Comparison of ENCODE assay signal across 8 mouse cellular contexts in the genomic region with DNA sequence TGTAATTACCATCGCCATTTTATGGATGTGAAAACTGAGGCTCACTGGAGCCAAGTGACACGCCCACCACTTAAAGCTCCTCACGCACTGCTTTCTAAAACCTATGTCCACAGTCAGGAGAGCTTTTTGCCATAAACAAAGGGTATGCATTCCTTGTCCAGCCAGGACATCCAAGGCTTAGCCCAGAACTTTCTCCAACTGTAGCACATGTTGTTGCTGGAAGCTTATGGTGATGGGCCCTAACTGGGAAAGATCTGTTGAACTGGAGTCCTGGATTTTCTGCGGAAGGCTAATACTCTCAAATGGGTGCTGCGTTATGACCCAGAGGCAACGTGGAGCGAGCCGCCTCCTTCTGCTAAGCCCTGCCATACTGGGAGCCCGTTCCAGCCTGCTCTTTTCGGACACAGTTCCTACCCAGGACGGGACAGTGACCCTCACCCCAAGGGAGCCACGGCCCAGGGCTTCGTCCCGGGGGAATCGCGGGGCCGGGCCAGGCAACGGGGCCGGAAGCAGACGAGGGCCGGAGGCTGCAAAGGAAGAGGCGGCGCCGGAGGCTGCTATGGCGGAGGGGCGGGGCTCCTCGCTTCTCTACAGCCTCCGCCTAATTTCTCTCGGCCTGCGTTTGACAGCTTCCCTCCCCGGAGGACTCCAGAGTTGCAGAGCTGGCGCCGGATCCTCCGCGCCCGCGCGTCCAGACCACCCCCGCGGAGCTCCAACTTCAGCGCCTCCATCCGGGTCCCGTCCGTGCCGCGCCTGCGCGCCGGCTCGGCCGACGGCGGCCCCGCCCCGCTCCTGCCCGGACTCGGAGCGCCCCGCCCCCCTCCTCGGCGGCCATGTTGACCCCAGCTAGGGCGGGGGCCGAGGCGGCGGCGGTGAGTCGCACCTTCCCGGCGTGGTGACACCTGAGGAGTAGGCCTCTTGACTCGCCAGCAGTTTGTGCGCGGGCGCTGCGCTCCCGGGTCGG. TPM values are rescaled to one million over a fixed set of nuclear protein-coding genes. Genes with fewer than 3 reads are reported as not detected.
DNase-seq lines count a peak whose midpoint lies in the region; ATAC-seq lines count a peak whose summit lies in the region.

TSS of gene Pigv (minus strand) at position 767 of the 964 bp plus-strand sequence.

- H3K4me2 ChIP-seq in heart, embryonic 14.5 days (ENCODE audit: low read length): peak within 1 kb of the TSS; percentile 91
- H3K4me2 ChIP-seq in liver, embryonic 13.5 days: peak within 1 kb of the TSS; percentile 94
- H3K4me2 ChIP-seq in stomach, embryonic 15.5 days: peak within 1 kb of the TSS; percentile 76

- peak within 1 kb of the TSS; percentile 94 for H3K9ac ChIP-seq in heart, embryonic 14.5 days (ENCODE audit: low read length)
- H3K9ac ChIP-seq in liver, embryonic 13.5 days: peak within 1 kb of the TSS; percentile 91
- peak within 1 kb of the TSS; percentile 77 for H3K9ac ChIP-seq in stomach, embryonic 15.5 days

- H3K27ac ChIP-seq in forebrain, embryonic 10.5 days: peak within 1 kb of the TSS; percentile 96
- H3K27ac ChIP-seq in heart, embryonic 14.5 days (replicated peaks in 1 of 2; ENCODE audit: control insufficient read depth in 1 of 2, insufficient read depth in 1 of 2, low read depth in 2 of 2, low read length in 2 of 2): peak within 1 kb of the TSS; percentile 97 to 99
- peak within 1 kb of the TSS; percentile 98 for H3K27ac ChIP-seq in liver, embryonic 13.5 days
- H3K27ac ChIP-seq in stomach, embryonic 15.5 days: peak within 1 kb of the TSS; percentile 99

- ATAC-seq in heart, embryonic 14.5 days (ENCODE audit: insufficient number of reproducible peaks, insufficient read depth, low FRiP score, low read depth): peak; percentile 87
- ATAC-seq in liver, embryonic 13.5 days (ENCODE audit: low read depth): peak; percentile 84
- ATAC-seq in stomach, embryonic 15.5 days (ENCODE audit: insufficient read depth, low FRiP score, low read depth): peak; percentile 86

- peaks cover 7% of the 10 kb centered on the region for H3K36me3 ChIP-seq in forebrain, embryonic 10.5 days (replicated peaks)
- H3K36me3 ChIP-seq in heart, embryonic 14.5 days (ENCODE audit: control insufficient read depth, insufficient read depth, low read length): peaks cover 17% of the 10 kb centered on the region; the same call in 1 of the 2 replicates
- peaks cover 3% of the 10 kb centered on the region; the same call in 1 of the 2 replicates for H3K36me3 ChIP-seq in liver, embryonic 13.5 days
- peaks cover 6% of the 10 kb centered on the region; the same call in 1 of the 2 replicates for H3K36me3 ChIP-seq in stomach, embryonic 15.5 days

- peak within 1 kb of the TSS; percentile 73 for H3K4me3 ChIP-seq in forebrain, embryonic 10.5 days
- peak within 1 kb of the TSS; percentile 70 to 89 for H3K4me3 ChIP-seq in heart, embryonic 14.5 days (ENCODE audit: control insufficient read depth in 1 of 2, insufficient read depth in 1 of 2, low read depth in 1 of 2, low read length in 2 of 2)
- H3K4me3 ChIP-seq in liver, embryonic 13.5 days (replicated peaks): peak within 1 kb of the TSS; percentile 80
- peak within 1 kb of the TSS; percentile 75 for H3K4me3 ChIP-seq in stomach, embryonic 15.5 days (replicated peaks)

- DNase-seq in CD8-positive naive resting alpha-beta T cell, adult 2 months (ENCODE audit: low read depth in 2 of 2, low spot score in 2 of 2): peak; percentile 88 to 91
- DNase-seq in c-Kit-negative CD71-positive TER-119-positive erythroid progenitor cells, embryonic 14.5 days (ENCODE audit: low read depth, low spot score): peak; percentile 87
- peak; percentile 93 for DNase-seq in forebrain, embryonic 10.5 days (ENCODE audit: extremely low spot score, low spot score)
- peak; percentile 98 for DNase-seq in kidney, postnatal 10 days
- DNase-seq in liver, embryonic 13.5 days: peak; percentile 86
- peak; percentile 97 for DNase-seq in neural tube, embryonic 10.5 days (ENCODE audit: extremely low spot score, low spot score)

- under 1% methylated on average over 76 of the region's 76 CpGs for WGBS in forebrain, embryonic 10.5 days
- under 1% methylated on average over 69 of the region's 76 CpGs for WGBS in heart, embryonic 14.5 days
- under 1% methylated on average over 76 of the region's 76 CpGs for WGBS in liver, embryonic 13.5 days (ENCODE audit: insufficient replicate concordance)
- under 1% methylated on average over 73 of the region's 76 CpGs for WGBS in stomach, embryonic 15.5 days

- H3K27me3 ChIP-seq in forebrain, embryonic 10.5 days (ENCODE audit: poor library complexity, severe bottlenecking): no peaks in the 10 kb centered on the region
- no peaks in the 10 kb centered on the region for H3K27me3 ChIP-seq in heart, embryonic 14.5 days (ENCODE audit: control insufficient read depth, insufficient read depth, low read length)
- no peaks in the 10 kb centered on the region for H3K27me3 ChIP-seq in liver, embryonic 13.5 days
- no peaks in the 10 kb centered on the region for H3K27me3 ChIP-seq in stomach, embryonic 15.5 days (replicated peaks)

- H3K4me1 ChIP-seq in forebrain, embryonic 10.5 days: peaks cover 75% of the 10 kb centered on the region
- peaks cover 25 to 54% of the 10 kb centered on the region in 2 experiments for H3K4me1 ChIP-seq in heart, embryonic 14.5 days (ENCODE audit: control insufficient read depth in 2 of 2, insufficient read depth in 2 of 2, low read length in 2 of 2)
- peaks cover 83% of the 10 kb centered on the region for H3K4me1 ChIP-seq in liver, embryonic 13.5 days (replicated peaks)
- peaks cover 48% of the 10 kb centered on the region for H3K4me1 ChIP-seq in stomach, embryonic 15.5 days

- no peaks in the 10 kb centered on the region for H3K9me3 ChIP-seq in forebrain, embryonic 10.5 days
- no peaks in the 10 kb centered on the region for H3K9me3 ChIP-seq in heart, embryonic 14.5 days (ENCODE audit: control insufficient read depth, low read length)
- H3K9me3 ChIP-seq in liver, embryonic 13.5 days (replicated peaks): no peaks in the 10 kb centered on the region
- H3K9me3 ChIP-seq in stomach, embryonic 15.5 days: no peaks in the 10 kb centered on the region

RNA-seq across cellular contexts. Expression of gene Pigv, which starts in this region (rescaled TPM):
- polyA plus RNA-seq in forebrain, embryonic 10.5 days (2016; fragmentation: Nextera tagmentation; extraction: Ambion mirVana): 16.3 and 17.3 TPM in 2 replicates
- polyA plus RNA-seq in heart, embryonic 14.5 days (2014; fragmentation: Nextera tagmentation; extraction: Ambion mirVana): 11.6 and 12.1 TPM in 2 replicates
- 5.8 and 7.3 TPM in 2 replicates for polyA plus RNA-seq in liver, embryonic 13.5 days (2015; fragmentation: Nextera tagmentation; extraction: Ambion mirVana)
- polyA plus RNA-seq in stomach, embryonic 15.5 days (2015; fragmentation: Nextera tagmentation; extraction: Ambion mirVana): 14.7 and 18.7 TPM in 2 replicates

Comparison
In these comparisons a context has a peak if more than half of its experiments do, and no peak if none do; other contexts are left out.
1. Peak in every context shown above with its lines: DNase-seq, ATAC-seq, H3K4me3 ChIP-seq and H3K27ac ChIP-seq.